Mouse (Mus musculus) thymus, adult 18-20 months (tissue): ENCODE measurements around the gene Sarnp.

ENCODE experiments used
- DNase-seq, 2 experiments: peaks; one replicate each; pipeline ENCODE4 v3.0.0; 2022; ENCODE audit warnings: mixed read lengths in 2 of 2

Gene Sarnp

GRCm38 (mm10) chr10:128817033-128817432 is at the start of gene Sarnp:
TSS of gene Sarnp (plus strand) at chr10:128817333.
- no peak for DNase-seq

- DNase-seq = no peak
Measured at GRCm38 (mm10) chr10:128772895-128773294, 44.2 kb upstream of the Sarnp start.

GRCm38 (mm10) chr10:128773685-128774084 is 43.4 kb upstream of the Sarnp start:
- DNase-seq = no peak

GRCm38 (mm10) chr10:128778441-128778840 is 38.7 kb upstream of the Sarnp start:
- no peak for DNase-seq

GRCm38 (mm10) chr10:128779011-128779795 is 37.9 kb upstream of the Sarnp start:
- peak; percentile 21 for DNase-seq

GRCm38 (mm10) chr10:128780200-128780599 is 36.9 kb upstream of the Sarnp start:
- no peak for DNase-seq

- no peak for DNase-seq
Measured at GRCm38 (mm10) chr10:128790398-128791124, 26.6 kb upstream of the Sarnp start, which contains the start of gene Mmp19. TSS of gene Mmp19 (plus strand) at chr10:128790910.

- DNase-seq = no peak
Measured at GRCm38 (mm10) chr10:128792041-128792440, 25.1 kb upstream of the Sarnp start.

- no peak for DNase-seq
Measured at GRCm38 (mm10) chr10:128793258-128793657, 23.9 kb upstream of the Sarnp start.

GRCm38 (mm10) chr10:128794391-128794790 is 22.7 kb upstream of the Sarnp start:
- DNase-seq = no peak

GRCm38 (mm10) chr10:128795581-128795980 is 21.6 kb upstream of the Sarnp start:
- no peak for DNase-seq

- DNase-seq = no peak
Measured at GRCm38 (mm10) chr10:128798676-128799075, 18.5 kb upstream of the Sarnp start.

- no peak for DNase-seq
Measured at GRCm38 (mm10) chr10:128801981-128802495, 15.1 kb upstream of the Sarnp start.

GRCm38 (mm10) chr10:128802956-128803355 is 14.2 kb upstream of the Sarnp start:
- DNase-seq = no peak

GRCm38 (mm10) chr10:128803361-128803760 is 13.8 kb upstream of the Sarnp start:
- DNase-seq = no peak

GRCm38 (mm10) chr10:128803771-128804270 is 13.3 kb upstream of the Sarnp start, which contains the start of gene Dnajc14:
TSS of gene Dnajc14 (plus strand) at chr10:128804062.
- DNase-seq = peak; percentile 13 to 31

GRCm38 (mm10) chr10:128804271-128805091 is 12.7 kb upstream of the Sarnp start, which contains the start of gene Tmem198b:
TSS of gene Tmem198b (minus strand) at chr10:128804370.
- peak; percentile 42 to 48 for DNase-seq

- DNase-seq = peak; percentile 95
Measured at GRCm38 (mm10) chr10:128805092-128806000, 11.8 kb upstream of the Sarnp start.

- DNase-seq = peak; percentile 11 to 24
Measured at GRCm38 (mm10) chr10:128806086-128806485, 11.0 kb upstream of the Sarnp start.

- DNase-seq = no peak
Measured at GRCm38 (mm10) chr10:128807018-128807417, 10.1 kb upstream of the Sarnp start.

GRCm38 (mm10) chr10:128820217-128820616 is 3.1 kb downstream of the Sarnp start:
- DNase-seq = no peak
